Mouse (Mus musculus): ENCODE results near the gene Lamb3. TPM values are rescaled to one million over a fixed set of nuclear protein-coding genes. Genes with fewer than 3 reads are reported as not detected.
"Not testable (repeated sequence)": the region's sequence is repeated elsewhere in the genome, so short reads cannot be mapped to it uniquely, and the experiment has no call there.

The Lamb3 gene
- polyA plus RNA-seq, 1 experiment, result 4.6 TPM

- Histone ChIP-seq H3K4me1 (ENCODE audit: control insufficient read depth, insufficient read depth, insufficient read length) (peaks cover 7% of the 10 kb centered on the region; the same call in 1 of the 2 replicates), H3K4me3 (ENCODE audit: extremely low read depth, insufficient read depth, insufficient read length) (no peak overlapping the region), H3K27ac (ENCODE audit: insufficient read depth, low read length) (peak overlapping the region; percentile 52), H3K27me3 (ENCODE audit: control insufficient read depth, insufficient read depth, low read length) (no peaks in the 10 kb centered on the region), H3K36me3 (ENCODE audit: control insufficient read depth, insufficient read depth, low read length) (peaks cover 3% of the 10 kb centered on the region)
- WGBS, result 71% methylated on average over 8 of the region's 8 CpGs
- TF ChIP-seq POLR2A (IDR thresholded peaks at IDR 0.05; ENCODE audit: low read depth, low read length) (no peak), CTCF (IDR thresholded peaks at IDR 0.05; ENCODE audit: extremely low read depth, insufficient read depth, insufficient read length, insufficient replicate concordance) (no peak)
- no peak for DNase-seq (ENCODE audit: low read depth in 1 of 2, low spot score in 2 of 2)
Observed at GRCm38 (mm10) chr1:193242238-193242637, 34.7 kb downstream of the Lamb3 start.

GRCm38 (mm10) chr1:193242863-193243262 is 35.4 kb downstream of the Lamb3 start:
- Histone ChIP-seq H3K27ac (ENCODE audit: insufficient read depth, low read length) (peak overlapping the region; percentile 54), H3K4me3 (ENCODE audit: extremely low read depth, insufficient read depth, insufficient read length) (no peak overlapping the region), H3K4me1 (ENCODE audit: control insufficient read depth, insufficient read depth, insufficient read length) (peaks cover 7% of the 10 kb centered on the region; the same call in 1 of the 2 replicates), H3K27me3 (ENCODE audit: control insufficient read depth, insufficient read depth, low read length) (no peaks in the 10 kb centered on the region), H3K36me3 (ENCODE audit: control insufficient read depth, insufficient read depth, low read length) (peaks cover 3% of the 10 kb centered on the region)
- TF ChIP-seq POLR2A (IDR thresholded peaks at IDR 0.05; ENCODE audit: low read depth, low read length) (no peak), CTCF (IDR thresholded peaks at IDR 0.05; ENCODE audit: extremely low read depth, insufficient read depth, insufficient read length, insufficient replicate concordance) (no peak)
- DNase-seq (ENCODE audit: low read depth in 1 of 2, low spot score in 2 of 2), result peak in 1 of 2 experiments; percentile 59
- WGBS, result 27% methylated on average over 4 of the region's 4 CpGs

- TF ChIP-seq POLR2A (IDR thresholded peaks at IDR 0.05; ENCODE audit: low read depth, low read length) (no peak), CTCF (IDR thresholded peaks at IDR 0.05; ENCODE audit: extremely low read depth, insufficient read depth, insufficient read length, insufficient replicate concordance) (no peak)
- no peak for DNase-seq (ENCODE audit: low read depth in 1 of 2, low spot score in 2 of 2)
- peaks cover 3% of the 10 kb centered on the region for H3K36me3 ChIP-seq (ENCODE audit: control insufficient read depth, insufficient read depth, low read length)
- no peak overlapping the region for H3K4me3 ChIP-seq (ENCODE audit: extremely low read depth, insufficient read depth, insufficient read length)
- H3K27me3 ChIP-seq (ENCODE audit: control insufficient read depth, insufficient read depth, low read length), result no peaks in the 10 kb centered on the region
- WGBS, result 82% methylated on average over 10 of the region's 10 CpGs
- H3K27ac ChIP-seq (ENCODE audit: insufficient read depth, low read length), result no peak overlapping the region
- H3K4me1 ChIP-seq (ENCODE audit: control insufficient read depth, insufficient read depth, insufficient read length), result peaks cover 7% of the 10 kb centered on the region; the same call in 1 of the 2 replicates
Observed at GRCm38 (mm10) chr1:193243571-193244193, 36.2 kb downstream of the Lamb3 start.

- no peak for TF ChIP-seq POLR2A (IDR thresholded peaks at IDR 0.05; ENCODE audit: low read depth, low read length)
- no peak for TF ChIP-seq CTCF (IDR thresholded peaks at IDR 0.05; ENCODE audit: extremely low read depth, insufficient read depth, insufficient read length, insufficient replicate concordance)
- no peaks in the 10 kb centered on the region for H3K27me3 ChIP-seq (ENCODE audit: control insufficient read depth, insufficient read depth, low read length)
- H3K36me3 ChIP-seq (ENCODE audit: control insufficient read depth, insufficient read depth, low read length), result peaks cover 3% of the 10 kb centered on the region
- no peak overlapping the region for H3K27ac ChIP-seq (ENCODE audit: insufficient read depth, low read length)
- DNase-seq (ENCODE audit: low read depth in 1 of 2, low spot score in 2 of 2), result no peak
- H3K4me1 ChIP-seq (ENCODE audit: control insufficient read depth, insufficient read depth, insufficient read length), result peaks cover 7% of the 10 kb centered on the region; the same call in 1 of the 2 replicates
- WGBS, result 92% methylated on average over 6 of the region's 6 CpGs
- no peak overlapping the region for H3K4me3 ChIP-seq (ENCODE audit: extremely low read depth, insufficient read depth, insufficient read length)
Observed at GRCm38 (mm10) chr1:193244235-193244634, 36.7 kb downstream of the Lamb3 start.

- Histone ChIP-seq H3K27me3 (ENCODE audit: control insufficient read depth, insufficient read depth, low read length) (no peaks in the 10 kb centered on the region), H3K4me1 (ENCODE audit: control insufficient read depth, insufficient read depth, insufficient read length) (no peaks in the 10 kb centered on the region; the same call in 1 of the 2 replicates), H3K36me3 (ENCODE audit: control insufficient read depth, insufficient read depth, low read length) (no peaks in the 10 kb centered on the region), H3K27ac (ENCODE audit: insufficient read depth, low read length) (no peak overlapping the region), H3K4me3 (ENCODE audit: extremely low read depth, insufficient read depth, insufficient read length) (no peak overlapping the region)
- WGBS, result 61% methylated on average over 2 of the region's 2 CpGs
- TF ChIP-seq POLR2A (IDR thresholded peaks at IDR 0.05; ENCODE audit: low read depth, low read length), result no peak
- no peak for TF ChIP-seq CTCF (IDR thresholded peaks at IDR 0.05; ENCODE audit: extremely low read depth, insufficient read depth, insufficient read length, insufficient replicate concordance)
- no peak for DNase-seq (ENCODE audit: low read depth in 1 of 2, low spot score in 2 of 2)
Observed at GRCm38 (mm10) chr1:193250026-193250425, 42.5 kb downstream of the Lamb3 start.

GRCm38 (mm10) chr1:193251386-193251785 is 43.9 kb downstream of the Lamb3 start:
- H3K27ac ChIP-seq (ENCODE audit: insufficient read depth, low read length), result no peak overlapping the region
- H3K36me3 ChIP-seq (ENCODE audit: control insufficient read depth, insufficient read depth, low read length), result no peaks in the 10 kb centered on the region
- TF ChIP-seq POLR2A (IDR thresholded peaks at IDR 0.05; ENCODE audit: low read depth, low read length) (no peak), CTCF (IDR thresholded peaks at IDR 0.05; ENCODE audit: extremely low read depth, insufficient read depth, insufficient read length, insufficient replicate concordance) (no peak)
- H3K27me3 ChIP-seq (ENCODE audit: control insufficient read depth, insufficient read depth, low read length), result no peaks in the 10 kb centered on the region
- WGBS, result 83% methylated on average over 7 of the region's 7 CpGs
- no peak for DNase-seq (ENCODE audit: low read depth in 1 of 2, low spot score in 2 of 2)
- no peaks in the 10 kb centered on the region; the same call in 1 of the 2 replicates for H3K4me1 ChIP-seq (ENCODE audit: control insufficient read depth, insufficient read depth, insufficient read length)
- no peak overlapping the region for H3K4me3 ChIP-seq (ENCODE audit: extremely low read depth, insufficient read depth, insufficient read length)

- H3K36me3 ChIP-seq (ENCODE audit: control insufficient read depth, insufficient read depth, low read length), result no peaks in the 10 kb centered on the region
- WGBS, result 65% methylated on average over 5 of the region's 5 CpGs
- no peak overlapping the region for H3K27ac ChIP-seq (ENCODE audit: insufficient read depth, low read length)
- DNase-seq (ENCODE audit: low read depth in 1 of 2, low spot score in 2 of 2), result no peak
- no peak overlapping the region for H3K4me3 ChIP-seq (ENCODE audit: extremely low read depth, insufficient read depth, insufficient read length)
- no peaks in the 10 kb centered on the region for H3K27me3 ChIP-seq (ENCODE audit: control insufficient read depth, insufficient read depth, low read length)
- H3K4me1 ChIP-seq (ENCODE audit: control insufficient read depth, insufficient read depth, insufficient read length), result no peaks in the 10 kb centered on the region; the same call in 1 of the 2 replicates
- no peak for TF ChIP-seq POLR2A (IDR thresholded peaks at IDR 0.05; ENCODE audit: low read depth, low read length)
- no peak for TF ChIP-seq CTCF (IDR thresholded peaks at IDR 0.05; ENCODE audit: extremely low read depth, insufficient read depth, insufficient read length, insufficient replicate concordance)
Observed at GRCm38 (mm10) chr1:193252616-193253015, 45.1 kb downstream of the Lamb3 start.

- H3K36me3 ChIP-seq (ENCODE audit: control insufficient read depth, insufficient read depth, low read length); DNase-seq (ENCODE audit: low read depth in 1 of 2, low spot score in 2 of 2); H3K4me1 ChIP-seq (ENCODE audit: control insufficient read depth, insufficient read depth, insufficient read length); H3K27ac ChIP-seq (ENCODE audit: insufficient read depth, low read length); H3K4me3 ChIP-seq (ENCODE audit: extremely low read depth, insufficient read depth, insufficient read length); H3K27me3 ChIP-seq (ENCODE audit: control insufficient read depth, insufficient read depth, low read length): not testable (repeated sequence)
- WGBS, result 67% methylated on average over 3 of the region's 3 CpGs
Observed at GRCm38 (mm10) chr1:193253895-193254294, 46.4 kb downstream of the Lamb3 start.

Measured in spleen, adult 2 months (tissue).